Mouse (Mus musculus) gastrocnemius, postnatal 36 days (tissue): Measurements from ENCODE around the gene Igf2bp3. TPM values are rescaled to one million over a fixed set of nuclear protein-coding genes. Genes with fewer than 3 reads are reported as not detected.

Experiments used
- DNase-seq, 2 experiments: peaks; one replicate each; pipeline ENCODE4 v3.0.0; 2022
- intact Hi-C: fragments of 180-260 bp; cut with DNase I; formaldehyde crosslinking; loops from one replicate; pipeline ENCODE4 v1.15.1; 2025
- total RNA-seq, 2 experiments: library from RNA; stranded (reverse); gene quantifications; 2 replicates each; pipeline ENCODE4 v1.2.3; 2021

Gene Igf2bp3
- total RNA-seq, 2 experiments from 2014 or later: 0.08 to 0.20 TPM

DNA sequence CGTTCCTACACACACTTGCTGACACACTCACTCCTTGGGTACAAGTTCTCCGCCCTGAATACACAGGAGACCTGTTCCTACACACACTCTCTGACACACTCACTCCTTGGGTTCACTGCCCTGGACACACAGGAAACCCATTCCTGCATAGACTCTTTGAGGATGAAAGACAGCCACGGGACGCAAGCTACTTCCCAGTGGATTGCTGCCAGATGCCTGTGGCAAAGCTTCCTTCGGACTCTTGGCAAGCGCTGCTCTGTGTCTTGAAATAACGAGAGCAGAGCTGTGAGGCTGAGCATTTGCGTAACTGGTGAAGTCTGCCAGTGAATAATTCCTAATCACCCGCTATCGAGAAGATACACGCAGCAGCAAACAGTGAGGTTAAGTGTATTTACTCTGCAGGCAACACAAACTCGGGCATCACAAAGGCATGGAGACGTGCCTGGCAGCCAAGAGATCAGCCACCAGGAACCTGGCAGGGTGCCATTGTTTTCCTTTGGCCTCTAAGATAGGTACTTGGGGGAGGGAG is 117.8 kb downstream of the Igf2bp3 start:
- intact Hi-C loops: no loop called here
- DNase-seq: peak; percentile 73 to 76

- peak; percentile 44 to 62 for DNase-seq
- intact Hi-C loops: no loop called here
Measured at GRCm38 (mm10) chr6:49096421-49096820, 118.3 kb downstream of the Igf2bp3 start.

DNA sequence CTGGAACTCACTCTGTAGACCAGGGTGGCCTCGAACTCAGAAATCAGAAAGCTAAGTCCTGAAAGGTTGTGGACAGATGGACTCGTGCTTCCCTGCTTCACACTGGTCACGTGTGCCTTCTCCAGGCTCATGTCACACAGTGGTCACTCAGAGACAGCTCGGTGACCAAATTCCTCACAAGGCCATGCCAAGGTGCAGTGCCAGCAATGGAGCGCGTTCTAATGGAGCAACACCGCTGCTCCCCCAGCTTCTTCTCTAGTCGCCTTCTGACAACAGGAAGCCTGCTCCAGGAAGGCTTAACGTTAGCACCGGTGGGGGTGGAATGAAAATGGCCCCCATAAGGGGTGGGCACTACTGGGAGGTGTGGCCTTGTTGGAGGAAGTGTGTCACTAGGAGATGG is 119.8 kb downstream of the Igf2bp3 start:
- no peak for DNase-seq
- intact Hi-C loops: no loop called here

DNA sequence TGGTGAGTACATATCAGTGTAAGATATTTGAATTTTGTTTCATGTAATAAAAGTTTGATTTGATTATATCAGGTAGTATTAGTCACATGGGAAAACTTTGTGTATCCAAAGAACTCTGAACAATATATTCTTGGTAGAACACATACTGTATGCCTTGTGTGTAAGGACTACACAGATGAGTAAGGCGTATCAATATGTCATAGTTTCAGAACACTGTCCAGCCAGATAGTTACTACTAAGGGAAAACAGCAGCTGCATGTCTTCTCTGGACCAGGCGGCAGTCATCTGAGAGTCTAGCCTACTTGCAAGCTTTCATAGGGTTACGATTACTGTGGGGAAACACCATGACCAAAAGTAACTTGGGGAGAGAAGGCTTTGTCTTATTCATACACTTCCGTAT is 131.7 kb downstream of the Igf2bp3 start:
- intact Hi-C loops: no loop called here
- no peak for DNase-seq

DNA sequence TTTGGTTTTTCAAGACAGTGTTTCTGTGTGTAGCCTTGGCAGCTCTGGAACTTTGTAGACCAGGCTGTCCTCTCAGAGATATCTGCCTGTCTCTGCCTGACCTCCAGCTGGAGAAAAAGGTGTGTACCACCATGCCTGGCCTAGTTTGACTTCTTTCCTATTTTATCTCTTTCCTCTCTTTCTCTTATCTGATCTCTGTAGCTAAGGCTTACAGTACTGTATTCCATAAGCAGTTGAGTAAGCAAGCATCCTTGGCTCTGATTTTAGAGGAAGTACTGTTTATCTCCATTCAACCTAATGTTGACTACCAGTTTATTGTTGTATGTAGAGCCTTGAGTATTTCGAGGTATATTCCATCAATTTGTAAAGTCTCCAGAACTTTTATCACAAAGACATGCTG is 135.4 kb downstream of the Igf2bp3 start:
- no peak for DNase-seq
- intact Hi-C loops: no loop called here

DNA sequence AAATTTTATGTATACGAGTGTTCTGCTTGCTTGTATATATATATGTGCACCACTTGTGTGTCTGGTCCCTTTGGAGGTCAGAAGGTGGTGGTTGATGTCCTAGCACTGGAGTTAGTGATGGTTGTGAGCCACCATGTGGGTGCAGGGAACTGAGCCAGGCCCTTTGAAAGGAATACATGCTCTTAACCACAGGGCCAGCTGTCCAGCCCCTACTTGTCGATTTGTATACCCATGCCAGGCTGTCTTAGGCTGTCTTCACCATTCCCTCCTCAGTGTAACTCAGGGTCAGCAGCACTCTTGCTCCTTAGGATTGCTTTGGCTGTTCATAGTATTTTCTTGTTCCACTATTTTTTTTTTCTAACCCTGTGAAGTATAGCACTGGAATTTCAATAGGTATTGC is 136.9 kb downstream of the Igf2bp3 start:
- intact Hi-C loops: no loop called here
- DNase-seq: no peak

- intact Hi-C loops: no loop called here
Measured at GRCm38 (mm10) chr6:49074117-49074490, 140.7 kb downstream of the Igf2bp3 start.

GRCm38 (mm10) chr6:49073304-49074116 is 141.2 kb downstream of the Igf2bp3 start, which contains the start of gene Malsu1:
Malsu1 (plus strand) TSS chr6:49073795.
- intact Hi-C loops: no loop called here
- DNase-seq: peak; percentile 92 to 94

More at GRCm38 (mm10) chr6:49074117-49074490, 140.7 kb downstream of the Igf2bp3 start:
- no peak for DNase-seq

DNA sequence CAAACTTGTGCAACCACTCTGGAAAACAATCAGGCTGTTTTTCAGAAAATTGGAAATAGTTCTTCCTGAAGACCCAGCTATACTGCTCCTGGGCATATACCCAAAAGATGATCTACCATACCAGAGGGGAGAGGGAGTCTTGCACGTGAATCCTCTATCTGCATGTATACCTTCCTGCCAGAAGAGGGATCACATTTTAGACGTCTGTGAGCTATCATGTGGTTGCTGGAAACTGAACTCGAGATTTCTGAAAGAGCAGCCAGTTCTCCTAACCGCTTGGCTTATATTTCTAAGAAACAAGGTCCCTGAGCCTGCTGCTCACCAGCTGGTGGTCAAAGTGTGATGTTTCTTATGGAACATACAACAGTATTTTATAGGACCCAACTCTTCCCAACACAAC is 146.4 kb downstream of the Igf2bp3 start:
- intact Hi-C loops: no loop called here
- DNase-seq: no peak

DNA sequence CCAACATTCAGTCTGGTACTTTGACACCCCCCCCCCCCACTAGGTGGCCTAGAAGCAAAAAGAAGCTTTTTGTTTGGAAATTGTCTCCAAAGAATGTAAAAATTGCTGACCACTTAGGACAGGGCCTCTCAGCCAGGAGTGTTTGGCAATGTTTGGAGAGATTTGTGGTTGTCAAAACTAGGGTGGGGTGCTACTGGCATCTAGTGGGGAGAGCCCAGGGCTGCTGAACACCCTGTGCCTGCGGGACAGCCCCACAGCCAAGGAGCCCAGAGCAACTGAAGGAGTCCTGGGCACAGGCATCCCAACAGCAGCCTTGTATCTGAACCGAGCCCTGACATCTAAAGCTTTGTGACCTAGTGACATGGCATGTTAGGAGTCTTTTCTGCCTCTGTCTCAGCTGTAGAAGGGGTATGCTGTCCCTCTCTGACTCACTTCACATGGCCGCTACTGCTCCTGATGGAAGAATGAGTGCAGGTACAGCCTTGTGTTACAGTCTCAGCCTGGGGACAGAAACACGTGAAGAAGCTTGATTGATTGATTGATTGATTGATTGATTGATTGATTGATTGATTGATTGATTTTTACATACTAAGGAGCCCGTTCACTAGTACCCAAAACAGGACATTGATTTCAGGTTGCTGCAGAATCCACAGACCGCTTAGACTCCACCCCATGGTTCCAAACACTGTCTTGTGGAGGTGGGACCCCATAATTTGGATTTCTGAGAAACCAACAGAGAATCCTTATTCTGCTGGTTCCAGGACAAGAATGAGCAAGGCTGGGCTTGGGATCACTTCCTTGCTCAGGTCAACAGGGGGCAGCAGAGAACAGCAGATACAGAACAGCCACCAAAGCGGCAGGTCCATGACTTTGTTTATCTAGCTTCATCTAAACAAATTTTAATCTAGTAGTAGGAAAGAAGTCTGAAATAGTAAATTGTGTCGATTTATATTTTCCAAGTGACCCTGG is 157.4 kb downstream of the Igf2bp3 start:
- peak; percentile 41 to 58 for DNase-seq
- intact Hi-C loops: loop anchor here (2.0 to 5.0 kb wide), 2 partner anchors 85 to 149 kb away; no protein-coding TSS in a partner anchor

DNA sequence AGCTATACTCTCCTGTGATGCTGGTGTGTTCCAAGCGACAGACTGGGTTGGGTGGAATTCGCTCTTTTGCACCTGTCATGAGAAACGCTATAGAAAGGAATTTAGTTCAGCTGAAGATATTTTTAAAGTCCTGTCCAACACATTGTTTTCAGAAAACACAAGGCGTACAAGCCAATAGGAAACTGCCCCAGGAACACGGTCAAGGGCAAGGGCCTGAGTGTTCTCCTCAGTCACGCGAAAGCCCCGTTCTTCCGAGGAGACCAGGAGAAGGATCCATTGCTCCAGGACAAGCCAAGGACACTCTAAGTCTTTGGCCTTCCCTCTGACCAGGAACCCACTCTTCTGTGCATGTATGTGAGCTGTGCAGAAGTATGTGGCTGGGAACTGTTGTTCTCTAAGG is 158.7 kb downstream of the Igf2bp3 start:
- DNase-seq: no peak
- intact Hi-C loops: loop anchor here (5.0 kb wide), 1 partner anchor 86 kb away; no protein-coding TSS in a partner anchor

DNA sequence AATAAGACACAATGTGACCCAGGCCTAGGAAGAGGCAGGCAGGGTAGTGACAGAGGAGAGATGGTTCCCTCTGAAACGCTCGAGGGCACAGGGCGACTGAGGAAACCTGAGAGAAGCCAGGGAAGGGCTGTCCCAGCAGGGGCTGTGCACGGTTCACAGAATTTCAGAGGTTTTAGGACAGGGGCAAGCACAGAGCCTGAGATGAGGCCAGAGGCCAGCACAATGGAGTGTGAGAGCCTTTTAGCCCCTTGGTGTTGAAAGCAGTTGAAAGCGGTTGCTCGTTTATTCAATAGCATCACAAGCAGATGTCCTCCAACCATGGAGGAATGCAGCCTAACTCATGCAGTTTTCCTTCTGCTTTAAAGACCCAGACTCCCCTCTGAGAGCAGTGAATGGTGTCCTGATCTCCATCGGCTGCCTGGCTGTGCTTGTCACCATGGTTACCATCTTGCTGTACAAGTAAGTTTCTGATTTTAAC is 159.5 kb downstream of the Igf2bp3 start:
- DNase-seq: no peak
- intact Hi-C loops: loop anchor here (5.0 kb wide), 1 partner anchor 87 kb away; no protein-coding TSS in a partner anchor

GRCm38 (mm10) chr6:49052191-49052590 is 162.6 kb downstream of the Igf2bp3 start:
- intact Hi-C loops: no loop called here
- DNase-seq: no peak

GRCm38 (mm10) chr6:49050677-49051410 is 163.9 kb downstream of the Igf2bp3 start:
- no peak for DNase-seq
- intact Hi-C loops: no loop called here

DNA sequence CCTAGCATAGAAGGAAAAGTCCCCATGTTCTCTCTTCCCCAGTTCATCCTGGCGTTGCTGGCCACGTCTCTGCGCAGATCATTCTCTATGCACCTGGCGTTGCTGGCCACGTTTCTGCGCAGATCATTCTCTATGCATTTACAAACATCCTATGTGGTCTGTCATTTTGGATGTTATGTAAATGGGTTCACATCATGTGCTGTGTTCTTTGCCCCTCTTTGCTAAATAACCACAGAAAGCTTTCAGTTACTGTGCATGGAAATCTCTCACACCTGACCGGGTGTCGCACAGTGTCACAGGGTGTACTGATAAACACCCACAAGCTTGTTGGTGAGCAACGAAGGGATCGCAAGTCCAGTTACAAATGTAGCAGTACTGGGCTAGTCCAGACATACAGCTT is 166.4 kb downstream of the Igf2bp3 start:
- intact Hi-C loops: loop anchor here (10.0 kb wide), 1 partner anchor 346 kb away; the partner anchor contains the start of gene Stk31
- DNase-seq: no peak

GRCm38 (mm10) chr6:49047848-49048247 is 166.9 kb downstream of the Igf2bp3 start:
- intact Hi-C loops: loop anchor here (10.0 kb wide), 1 partner anchor 347 kb away; the partner anchor contains the start of gene Stk31

GRCm38 (mm10) chr6:49046976-49047375 is 167.8 kb downstream of the Igf2bp3 start:
- intact Hi-C loops: loop anchor here (10.0 kb wide), 1 partner anchor 348 kb away; the partner anchor contains the start of gene Stk31
- no peak for DNase-seq

More at GRCm38 (mm10) chr6:49047848-49048247, 166.9 kb downstream of the Igf2bp3 start:
- DNase-seq: no peak

GRCm38 (mm10) chr6:49046502-49046901 is 168.3 kb downstream of the Igf2bp3 start:
- no peak for DNase-seq

DNA sequence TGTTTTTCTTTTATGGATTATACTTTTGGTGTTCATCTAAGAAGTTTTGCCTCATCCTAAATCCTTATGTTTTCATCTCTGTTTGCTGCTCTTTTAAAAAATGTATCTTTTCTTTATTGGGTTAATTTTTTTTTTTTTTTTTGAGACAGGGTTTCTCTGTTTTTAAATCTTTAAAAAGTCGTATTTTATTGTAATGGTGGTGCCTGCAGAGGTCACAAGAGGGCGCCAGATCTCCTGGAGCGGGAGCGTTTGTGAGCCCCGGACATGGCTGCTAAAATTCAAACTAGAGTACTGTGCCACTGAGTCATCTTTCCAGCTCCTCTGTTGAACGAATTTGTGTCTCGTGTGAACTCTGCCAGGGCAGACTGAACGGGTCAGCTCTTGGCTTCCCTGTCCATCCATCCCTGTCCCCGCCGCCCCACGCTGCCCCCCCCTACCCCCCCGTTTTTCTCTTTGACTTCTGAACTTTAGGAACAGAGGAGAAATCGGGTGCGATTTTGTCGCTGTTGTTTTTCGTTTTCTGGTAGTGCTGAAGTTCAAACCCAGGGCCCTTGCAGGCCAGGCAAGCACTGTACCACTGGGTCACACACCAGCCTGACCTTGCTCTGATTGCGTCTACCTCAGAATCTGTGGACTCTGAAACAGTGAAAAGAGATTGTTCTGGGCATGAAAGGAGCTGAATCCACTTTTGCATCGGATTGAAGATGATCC is 175.1 kb downstream of the Igf2bp3 start:
- DNase-seq: peak; percentile 26 to 41
- intact Hi-C loops: loop anchor here (10.0 kb wide), 1 partner anchor 355 kb away; the partner anchor contains the start of gene Stk31

More at GRCm38 (mm10) chr6:49046502-49046901, 168.3 kb downstream of the Igf2bp3 start:
- intact Hi-C loops: loop anchor here (10.0 kb wide), 1 partner anchor 348 kb away; the partner anchor contains the start of gene Stk31
